Mouse (Mus musculus) bone marrow macrophage, adult 2 months (primary cell): Measurements from ENCODE around the gene Sema3a.

Experiments
- CTCF ChIP-seq: IDR thresholded peaks from 2 replicates; pipeline ENCODE4 v1.5.1; 2012; ENCODE audit warnings: low read depth, mild to moderate bottlenecking, low read length, moderate library complexity
- POLR2A ChIP-seq: IDR thresholded peaks from 2 replicates; pipeline ENCODE4 v1.6.1; 2012; ENCODE audit warnings: mild to moderate bottlenecking, low read depth, low read length, borderline replicate concordance

- TF ChIP-seq CTCF, result no peak
- TF ChIP-seq POLR2A, result no peak
Observed at GRCm38 (mm10) chr5:13547472-13548209, 422.4 kb downstream of the Sema3a start.
